ENCODE assay signal across 17 mouse cellular contexts in the genomic region with DNA sequence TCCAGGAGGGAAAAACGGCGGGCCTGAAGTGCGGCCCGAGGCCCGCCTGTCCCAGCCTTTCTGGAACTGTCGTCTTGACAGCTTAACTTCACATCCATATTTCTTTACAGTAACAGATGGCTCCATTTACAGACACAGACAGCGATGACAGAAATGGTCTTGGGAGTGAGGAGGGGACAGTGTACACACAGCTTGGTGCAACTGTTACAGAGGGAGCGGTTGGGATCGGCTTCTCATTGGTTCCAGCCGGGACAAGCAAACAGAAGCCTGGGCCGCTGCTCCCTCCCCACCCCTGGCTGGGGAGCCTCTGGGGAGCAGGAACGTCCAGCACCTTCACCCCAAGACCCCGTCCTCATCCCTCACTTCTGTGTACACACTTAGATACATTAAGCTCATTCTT.
DNase-seq lines count a peak whose midpoint lies in the region; ATAC-seq and TF ChIP-seq lines count a peak whose summit lies in the region.
"Had no signal": no experiment of that assay in that cellular context is flagged by ENCODE, and none has a peak within 500 bp of the region (broad histone marks: within the 10 kb centered on the region; RNA-seq: fewer than 3 reads in every experiment).

No protein-coding gene starts in this region.

- H3K27me3 ChIP-seq in embryonic facial prominence, embryonic 13.5 days = no peaks in the 10 kb centered on the region; the same call in 1 of the 2 replicates
- peaks cover 2% of the 10 kb centered on the region for H3K27me3 ChIP-seq in embryonic facial prominence, embryonic 10.5 days (replicated peaks; ENCODE audit: low read depth, poor library complexity, severe bottlenecking)
- no peaks in the 10 kb centered on the region for H3K27me3 ChIP-seq in intestine, embryonic 14.5 days (replicated peaks; ENCODE audit: control insufficient read depth, insufficient read depth, low read length)
- H3K27me3 ChIP-seq in intestine, postnatal 0 days (replicated peaks; ENCODE audit: control insufficient read depth, insufficient read depth, low read length) = no peaks in the 10 kb centered on the region
- H3K27me3 ChIP-seq in limb, embryonic 13.5 days = 0 out of 2 replicates have a peak, but pooled peaks cover 2% of the 10 kb centered on the region
- 0 out of 2 replicates have a peak, but pooled peaks cover 4% of the 10 kb centered on the region for H3K27me3 ChIP-seq in limb, embryonic 10.5 days (ENCODE audit: low read depth, poor library complexity, severe bottlenecking)
- H3K27me3 ChIP-seq in intestine, embryonic 16.5 days (replicated peaks; ENCODE audit: control insufficient read depth, insufficient read depth, low read length) = no peaks in the 10 kb centered on the region
- H3K27me3 ChIP-seq: CH12.LX; hindbrain, embryonic 15.5 days had no signal

- no peaks in the 10 kb centered on the region for H3K9me3 ChIP-seq in embryonic facial prominence, embryonic 13.5 days
- H3K9me3 ChIP-seq in embryonic facial prominence, embryonic 10.5 days = 0 out of 2 replicates have a peak, but pooled peaks cover 1% of the 10 kb centered on the region
- no peaks in the 10 kb centered on the region for H3K9me3 ChIP-seq in intestine, embryonic 14.5 days (ENCODE audit: control insufficient read depth, low read length)
- H3K9me3 ChIP-seq in intestine, postnatal 0 days (ENCODE audit: control insufficient read depth) = no peaks in the 10 kb centered on the region
- H3K9me3 ChIP-seq in limb, embryonic 13.5 days = 0 out of 2 replicates have a peak, but pooled peaks cover under 1% of the 10 kb centered on the region
- H3K9me3 ChIP-seq in limb, embryonic 10.5 days (replicated peaks) = no peaks in the 10 kb centered on the region
- H3K9me3 ChIP-seq in intestine, embryonic 16.5 days (ENCODE audit: control insufficient read depth, low read length) = no peaks in the 10 kb centered on the region
- H3K9me3 ChIP-seq: hindbrain, embryonic 15.5 days; liver, embryonic 12.5 days had no signal

- H3K4me1 ChIP-seq in embryonic facial prominence, embryonic 13.5 days = peaks cover 16% of the 10 kb centered on the region; the same call in 1 of the 2 replicates
- H3K4me1 ChIP-seq in embryonic facial prominence, embryonic 10.5 days = peaks cover 14% of the 10 kb centered on the region
- H3K4me1 ChIP-seq in intestine, embryonic 14.5 days (replicated peaks; ENCODE audit: control insufficient read depth, insufficient read depth, low read length) = peaks cover 7% of the 10 kb centered on the region; the same call in 1 of the 2 replicates
- H3K4me1 ChIP-seq in intestine, postnatal 0 days (replicated peaks; ENCODE audit: control insufficient read depth, insufficient read depth, low read length) = no peaks in the 10 kb centered on the region
- H3K4me1 ChIP-seq in limb, embryonic 13.5 days = peaks cover 19% of the 10 kb centered on the region
- H3K4me1 ChIP-seq in limb, embryonic 10.5 days = 0 out of 2 replicates have a peak, but pooled peaks cover 7% of the 10 kb centered on the region
- H3K4me1 ChIP-seq in intestine, embryonic 16.5 days (ENCODE audit: control insufficient read depth, insufficient read depth, low read length) = peaks cover 8% of the 10 kb centered on the region; the same call in 1 of the 2 replicates

- H3K9ac ChIP-seq in embryonic facial prominence, embryonic 13.5 days = peak overlapping the region; percentile 37; the same call in 1 of the 2 replicates
- no peak overlapping the region for H3K9ac ChIP-seq in intestine, embryonic 14.5 days (ENCODE audit: low read length)
- H3K9ac ChIP-seq in intestine, postnatal 0 days (ENCODE audit: low read depth, low read length) = no peak overlapping the region
- no peak overlapping the region for H3K9ac ChIP-seq in limb, embryonic 13.5 days
- H3K9ac ChIP-seq in intestine, embryonic 16.5 days (ENCODE audit: low read depth, low read length) = no peak overlapping the region; the same call in 1 of the 2 replicates
- H3K9ac ChIP-seq: hindbrain, embryonic 15.5 days; liver, embryonic 12.5 days had no signal

- H3K27ac ChIP-seq in embryonic facial prominence, embryonic 13.5 days = no peak overlapping the region
- H3K27ac ChIP-seq in embryonic facial prominence, embryonic 10.5 days (replicated peaks) = no peak overlapping the region
- H3K27ac ChIP-seq in intestine, embryonic 14.5 days (ENCODE audit: low read depth) = peak overlapping the region; percentile 27
- no peak overlapping the region for H3K27ac ChIP-seq in intestine, postnatal 0 days (ENCODE audit: low read depth, low read length)
- no peak overlapping the region for H3K27ac ChIP-seq in limb, embryonic 13.5 days
- no peak overlapping the region for H3K27ac ChIP-seq in limb, embryonic 10.5 days
- no peak overlapping the region for H3K27ac ChIP-seq in intestine, embryonic 16.5 days (ENCODE audit: low read length)
- H3K27ac ChIP-seq: gastrocnemius, adult 2 months; hindbrain, embryonic 15.5 days; liver, embryonic 12.5 days had no signal

- H3K4me3 ChIP-seq in embryonic facial prominence, embryonic 13.5 days = no peak overlapping the region
- H3K4me3 ChIP-seq in embryonic facial prominence, embryonic 10.5 days = no peak overlapping the region
- no peak overlapping the region for H3K4me3 ChIP-seq in intestine, embryonic 14.5 days (ENCODE audit: low read depth, low read length)
- H3K4me3 ChIP-seq in intestine, postnatal 0 days (ENCODE audit: low read depth, low read length) = no peak overlapping the region
- H3K4me3 ChIP-seq in limb, embryonic 13.5 days = no peak overlapping the region
- no peak overlapping the region for H3K4me3 ChIP-seq in limb, embryonic 10.5 days
- H3K4me3 ChIP-seq in intestine, embryonic 16.5 days (ENCODE audit: low read length) = no peak overlapping the region
- H3K4me3 ChIP-seq: gastrocnemius, adult 2 months; hindbrain, embryonic 15.5 days; liver, embryonic 12.5 days; megakaryocyte, embryonic 14.5 days had no signal

- no peak for DNase-seq in embryonic facial prominence, embryonic 10.5 days (ENCODE audit: low spot score)
- DNase-seq in intestine, embryonic 14.5 days (ENCODE audit: low spot score) = no peak
- DNase-seq in limb, embryonic 10.5 days (ENCODE audit: low spot score) = no peak
- DNase-seq: adrenal gland, postnatal 36 days; cerebellum, adult 11 months; gastrocnemius, adult 2 months; thymus, adult 18-20 months had no signal

- H3K4me2 ChIP-seq in embryonic facial prominence, embryonic 13.5 days = no peak overlapping the region; the same call in 1 of the 2 replicates
- H3K4me2 ChIP-seq in intestine, embryonic 14.5 days (ENCODE audit: low read length) = no peak overlapping the region
- no peak overlapping the region for H3K4me2 ChIP-seq in intestine, postnatal 0 days (replicated peaks; ENCODE audit: low read depth)
- H3K4me2 ChIP-seq in limb, embryonic 13.5 days (replicated peaks) = no peak overlapping the region
- no peak overlapping the region for H3K4me2 ChIP-seq in intestine, embryonic 16.5 days (ENCODE audit: low read depth, low read length)
- H3K4me2 ChIP-seq: hindbrain, embryonic 15.5 days; liver, embryonic 12.5 days had no signal

- no peaks in the 10 kb centered on the region for H3K36me3 ChIP-seq in embryonic facial prominence, embryonic 13.5 days
- H3K36me3 ChIP-seq in embryonic facial prominence, embryonic 10.5 days (replicated peaks) = no peaks in the 10 kb centered on the region
- no peaks in the 10 kb centered on the region for H3K36me3 ChIP-seq in intestine, embryonic 14.5 days (ENCODE audit: control insufficient read depth, insufficient read depth, low read length)
- H3K36me3 ChIP-seq in intestine, postnatal 0 days (ENCODE audit: control insufficient read depth, insufficient read depth) = no peaks in the 10 kb centered on the region
- no peaks in the 10 kb centered on the region for H3K36me3 ChIP-seq in limb, embryonic 13.5 days
- no peaks in the 10 kb centered on the region for H3K36me3 ChIP-seq in limb, embryonic 10.5 days
- H3K36me3 ChIP-seq in intestine, embryonic 16.5 days (ENCODE audit: control insufficient read depth, insufficient read depth, low read length) = no peaks in the 10 kb centered on the region
- H3K36me3 ChIP-seq: hindbrain, embryonic 15.5 days; liver, embryonic 12.5 days had no signal

- TF ChIP-seq CTCF in intestine, postnatal 0 days (IDR thresholded peaks at IDR 0.05; ENCODE audit: low read depth) = no peak

- no peak for ATAC-seq in embryonic facial prominence, embryonic 13.5 days (ENCODE audit: insufficient number of reproducible peaks, insufficient read depth, low FRiP score, low TSS enrichment, low read depth)
- peak; percentile 42; the same call in 1 of the 2 replicates for ATAC-seq in intestine, embryonic 14.5 days (replicated peaks; ENCODE audit: low FRiP score, low TSS enrichment, low read depth)
- ATAC-seq in intestine, postnatal 0 days = no peak
- ATAC-seq in limb, embryonic 13.5 days (ENCODE audit: low FRiP score, low read depth) = peak; percentile 74; the same call in 1 of the 2 replicates
- peak; percentile 39; the same call in 1 of the 2 replicates for ATAC-seq in intestine, embryonic 16.5 days
- ATAC-seq in megakaryocyte-erythroid progenitor cell, adult 5-6 weeks (replicated peaks; ENCODE audit: low FRiP score, low TSS enrichment, poor library complexity, severe bottlenecking) = no peak
- ATAC-seq: activated CD4-positive, CD25-positive, alpha-beta regulatory T cell, adult 4 months; liver, embryonic 12.5 days had no signal

- whole genome bisulfite sequencing in embryonic facial prominence, embryonic 13.5 days = 53% methylated on average over 13 of the region's 13 CpGs
- WGBS in embryonic facial prominence, embryonic 10.5 days = 81% methylated on average over 13 of the region's 13 CpGs
- WGBS in intestine, embryonic 14.5 days = 45% methylated on average over 13 of the region's 13 CpGs
- WGBS in intestine, postnatal 0 days = 33% methylated on average over 13 of the region's 13 CpGs
- 64% methylated on average over 13 of the region's 13 CpGs for WGBS in limb, embryonic 13.5 days
- WGBS in limb, embryonic 10.5 days = 82% methylated on average over 13 of the region's 13 CpGs
- 44% methylated on average over 13 of the region's 13 CpGs for WGBS in intestine, embryonic 16.5 days

Comparison
In these comparisons a context has a peak if more than half of its experiments do, and no peak if none do; other contexts are left out.
1. ATAC-seq: peak in intestine, embryonic 14.5 days (single experiment), limb, embryonic 13.5 days (single experiment) and intestine, embryonic 16.5 days (single experiment); none in embryonic facial prominence, embryonic 13.5 days (single experiment), intestine, postnatal 0 days (single experiment) and megakaryocyte-erythroid progenitor cell, adult 5-6 weeks (single experiment).